Mouse (Mus musculus): ENCODE measurements at regions not wholly inside any gene's neighbourhood (a gene's known extent, or its start where the extent isn't known, plus 50 kb on each side); places are given as distances from the start of the nearest gene placed in this dataset.
A peak's percentile ranks its signal among the peaks of the same experiment; 100 is the strongest.

DNA sequence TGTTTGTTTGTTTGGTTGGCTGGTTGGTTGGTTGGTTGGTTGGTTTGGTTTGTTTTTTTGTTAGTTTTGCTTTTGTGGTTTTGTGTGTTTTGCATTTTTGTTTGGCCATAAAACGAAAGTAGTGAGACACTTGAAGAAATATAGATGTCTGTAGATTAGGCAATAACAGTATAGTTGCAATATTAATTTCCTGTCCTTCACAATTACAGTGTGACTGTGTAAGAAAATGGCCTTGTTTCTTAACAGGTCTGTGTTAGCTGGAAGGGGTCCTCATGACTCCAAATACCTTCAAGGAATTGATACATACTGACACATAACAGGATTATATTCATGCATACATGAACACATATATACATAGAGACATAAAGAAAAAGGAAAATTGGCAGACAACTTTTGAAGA, 334.2 kb downstream of the Bcor start:
- no peak for DNase-seq (ENCODE audit: inconsistent age in 2 of 2, low spot score in 1 of 2)

DNA sequence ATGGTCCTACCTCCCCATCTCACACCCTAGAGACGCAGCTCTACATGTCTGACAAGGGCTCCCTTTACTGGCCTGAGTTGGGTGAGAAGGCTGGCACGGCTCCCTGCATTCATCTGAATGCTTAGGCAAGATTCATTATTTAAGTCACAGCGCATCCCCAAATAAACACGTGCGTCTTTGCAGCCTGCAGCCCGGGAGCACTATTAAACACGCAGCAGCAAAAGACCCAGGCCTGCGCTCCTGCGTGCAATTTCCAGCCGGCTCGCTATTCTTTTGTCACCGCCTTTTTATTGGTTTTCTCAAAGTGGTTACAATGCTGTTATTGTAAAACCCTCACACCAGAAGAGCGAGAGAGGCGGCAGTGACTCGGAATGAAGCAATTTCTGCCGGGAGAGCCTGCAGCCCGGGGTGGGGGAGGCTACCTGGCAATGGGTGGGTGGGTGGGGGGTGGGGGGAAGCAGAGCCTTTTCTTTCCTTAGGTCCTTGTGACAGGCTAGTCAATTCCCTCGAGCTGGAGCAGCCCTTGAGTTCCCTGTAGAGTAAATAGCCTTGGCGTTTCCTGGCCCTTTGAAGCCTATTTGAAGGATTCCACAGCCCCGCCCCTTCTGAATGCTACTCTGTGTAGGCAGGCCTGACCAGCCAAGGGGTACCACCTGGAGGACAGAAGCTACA, 333.3 kb downstream of the Bcor start:
- no peak for DNase-seq (ENCODE audit: inconsistent age in 2 of 2, low spot score in 1 of 2)

DNA sequence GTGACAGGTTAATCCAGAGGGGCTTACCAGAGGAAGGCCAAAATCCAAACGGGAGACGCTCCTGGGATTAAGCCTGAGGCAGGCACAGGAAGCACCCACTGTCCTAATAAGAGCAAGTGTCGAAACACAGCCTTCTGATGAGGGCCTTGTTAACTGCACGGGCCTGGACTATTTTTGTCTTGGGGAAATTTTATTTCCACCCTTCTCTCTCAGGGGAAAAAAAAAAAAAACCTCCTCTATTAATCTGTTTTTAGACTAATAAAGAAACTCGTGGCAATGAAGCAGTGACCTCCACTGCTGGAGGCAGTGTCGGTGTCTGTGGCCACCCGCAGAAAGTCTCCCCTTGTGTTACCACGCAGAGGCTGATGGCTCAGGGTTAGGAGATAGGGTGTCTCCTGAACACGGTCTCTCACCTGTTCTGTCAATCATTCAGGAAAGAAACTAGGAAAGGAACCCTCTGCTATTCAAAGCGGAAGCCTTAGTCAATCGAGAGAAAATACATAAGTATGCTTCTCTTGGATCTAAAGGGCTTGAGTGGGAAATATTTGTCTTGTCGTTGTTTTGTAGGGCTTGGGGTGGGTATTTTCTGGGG, 330.6 kb downstream of the Bcor start:
- DNase-seq (ENCODE audit: inconsistent age in 2 of 2, low spot score in 1 of 2) = no peak

DNA sequence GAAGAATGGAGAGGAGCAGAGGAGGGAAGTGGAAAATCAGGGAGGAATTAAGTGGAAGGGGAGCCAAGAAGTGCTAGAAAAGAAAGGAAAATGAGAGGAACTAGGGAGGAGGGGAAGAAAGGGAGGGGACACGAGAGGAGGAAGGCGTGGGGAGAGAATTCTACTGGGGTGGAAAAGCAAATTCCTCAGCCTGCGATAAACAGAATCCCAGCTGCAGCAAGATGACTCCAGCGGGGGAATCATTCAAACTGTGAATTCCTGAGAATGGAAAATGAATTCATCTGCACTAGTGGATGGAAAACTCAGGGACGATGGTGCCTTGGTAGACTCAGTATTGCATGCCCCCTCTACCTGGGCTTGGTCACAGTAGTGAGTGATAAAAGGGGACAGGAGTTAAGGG, 322.6 kb downstream of the Bcor start:
- no peak for DNase-seq (ENCODE audit: inconsistent age in 2 of 2, low spot score in 1 of 2)

DNA sequence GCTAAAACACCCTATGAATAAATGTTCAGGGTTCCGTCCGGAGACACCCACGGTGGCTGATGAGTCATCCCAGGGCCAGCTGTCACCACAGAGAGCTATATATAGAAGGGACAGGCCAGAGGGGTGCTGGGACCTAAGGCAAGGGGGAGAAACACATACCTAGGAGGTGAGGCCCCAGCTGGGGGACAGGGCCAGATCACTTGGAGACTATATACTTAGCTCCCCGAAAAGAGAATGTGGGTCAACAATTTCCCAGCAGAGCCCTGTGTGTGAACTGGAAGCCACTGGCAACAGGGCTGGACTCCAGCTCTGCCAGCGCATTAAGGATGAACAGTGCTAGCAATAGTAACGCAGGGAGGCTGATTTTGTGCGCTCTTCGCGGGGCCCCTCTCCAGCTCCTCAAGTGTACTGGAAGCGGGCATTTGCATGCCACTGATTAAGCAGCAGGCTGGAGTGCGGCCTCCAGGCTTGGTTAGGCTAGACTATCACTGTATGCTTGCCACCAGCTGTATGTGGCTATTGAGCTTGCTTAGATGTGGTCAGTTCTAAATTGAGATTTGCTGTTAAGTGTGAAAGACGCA, 320.4 kb downstream of the Bcor start:
- DNase-seq (ENCODE audit: inconsistent age in 2 of 2, low spot score in 1 of 2) = peak; percentile 41 to 78

DNA sequence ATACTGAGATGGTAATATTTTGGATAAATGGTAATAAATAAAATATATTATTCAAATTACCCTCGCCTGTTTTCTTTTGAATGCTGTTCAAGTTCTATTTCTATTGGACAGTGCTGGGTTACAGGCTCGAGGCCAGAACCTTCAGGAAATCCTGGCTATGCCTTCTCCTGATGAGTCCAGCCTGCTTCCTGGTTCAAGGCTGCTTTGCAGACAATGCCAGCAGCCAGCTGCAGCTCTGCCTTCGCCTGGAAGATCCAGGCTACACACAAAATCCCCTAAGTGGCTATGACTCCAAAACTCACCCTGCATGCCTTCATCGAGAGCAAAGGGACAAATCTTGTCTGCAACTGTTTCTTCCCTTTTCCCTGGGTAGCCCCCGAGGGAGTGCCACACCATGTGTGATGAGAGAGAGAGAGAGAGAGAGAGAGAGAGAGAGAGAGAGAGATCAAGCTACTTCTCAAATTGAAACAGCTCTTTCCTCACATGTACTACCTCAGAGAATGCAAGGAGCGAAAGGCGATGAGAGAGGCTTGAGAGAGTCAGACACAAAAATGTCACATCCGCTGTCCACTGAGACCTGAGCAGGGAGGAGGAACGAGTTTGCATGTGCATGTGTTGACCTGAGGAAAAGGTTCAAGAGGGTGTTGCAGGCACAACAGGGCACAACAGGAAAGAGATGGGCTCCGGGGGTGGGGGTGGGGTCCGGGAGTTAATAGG, 319.7 kb downstream of the Bcor start:
- DNase-seq (ENCODE audit: inconsistent age in 2 of 2, low spot score in 1 of 2) = peak; percentile 34 to 70

DNA sequence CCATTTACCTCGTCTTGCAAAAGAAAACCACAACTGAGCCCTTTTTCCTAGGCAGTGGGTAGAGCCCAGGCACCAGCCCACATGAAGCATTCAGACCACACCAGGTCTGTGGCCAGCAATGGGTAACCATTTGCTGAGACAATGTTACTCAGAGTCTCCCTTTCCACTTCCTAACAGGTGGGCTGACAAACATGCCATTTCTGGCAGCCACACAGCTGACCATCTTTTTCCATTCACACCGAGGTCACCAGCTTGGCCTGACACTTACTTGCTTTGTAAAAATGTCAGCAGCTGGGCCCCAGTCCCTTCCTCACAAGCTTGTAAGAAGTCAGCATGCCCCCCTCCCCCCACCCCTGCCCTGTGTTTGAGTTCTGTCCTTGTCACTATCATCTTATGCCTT, 314.6 kb downstream of the Bcor start:
- DNase-seq (ENCODE audit: inconsistent age in 2 of 2, low spot score in 1 of 2) = no peak

DNA sequence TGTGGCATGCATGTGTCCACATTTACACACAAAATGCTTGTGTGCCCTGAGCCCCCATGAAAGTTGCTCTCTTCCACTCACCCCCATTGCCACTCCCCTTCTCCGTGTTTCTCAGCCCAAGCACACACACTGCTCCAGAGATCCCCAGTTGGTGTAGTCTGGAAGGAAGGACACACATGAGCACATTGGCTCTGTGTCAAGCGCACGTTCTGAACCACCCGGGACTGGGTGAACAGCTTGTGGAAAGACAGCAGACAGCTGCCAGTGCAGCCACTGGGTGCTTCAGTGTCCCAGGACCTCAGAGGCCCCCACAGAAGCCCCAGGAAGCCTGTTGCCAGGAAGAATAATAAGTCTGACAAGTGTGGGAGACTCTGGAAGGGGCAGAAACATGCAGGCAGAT, 304.2 kb downstream of the Bcor start:
- DNase-seq (ENCODE audit: inconsistent age in 2 of 2, low spot score in 1 of 2) = no peak

DNA sequence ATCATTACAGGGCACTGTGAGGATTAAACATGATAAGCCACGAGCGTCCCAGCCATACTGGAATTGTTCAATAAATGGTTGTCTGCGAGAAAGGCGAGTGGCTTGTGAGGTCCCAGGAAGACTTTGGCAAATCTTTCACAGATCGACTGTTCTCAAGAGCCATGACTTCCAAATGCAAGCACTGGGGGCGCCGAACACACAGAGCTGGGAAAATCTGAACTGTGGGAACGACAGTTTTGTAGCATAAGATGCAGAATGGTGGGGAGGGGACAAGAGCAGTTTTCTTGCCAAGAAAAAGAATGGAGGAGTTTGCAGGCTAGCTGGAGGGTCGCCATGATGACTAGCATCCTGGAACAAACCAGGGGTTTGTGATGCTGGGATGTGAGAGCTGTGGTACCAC, 300.8 kb downstream of the Bcor start:
- DNase-seq (ENCODE audit: inconsistent age in 2 of 2, low spot score in 1 of 2) = no peak

DNA sequence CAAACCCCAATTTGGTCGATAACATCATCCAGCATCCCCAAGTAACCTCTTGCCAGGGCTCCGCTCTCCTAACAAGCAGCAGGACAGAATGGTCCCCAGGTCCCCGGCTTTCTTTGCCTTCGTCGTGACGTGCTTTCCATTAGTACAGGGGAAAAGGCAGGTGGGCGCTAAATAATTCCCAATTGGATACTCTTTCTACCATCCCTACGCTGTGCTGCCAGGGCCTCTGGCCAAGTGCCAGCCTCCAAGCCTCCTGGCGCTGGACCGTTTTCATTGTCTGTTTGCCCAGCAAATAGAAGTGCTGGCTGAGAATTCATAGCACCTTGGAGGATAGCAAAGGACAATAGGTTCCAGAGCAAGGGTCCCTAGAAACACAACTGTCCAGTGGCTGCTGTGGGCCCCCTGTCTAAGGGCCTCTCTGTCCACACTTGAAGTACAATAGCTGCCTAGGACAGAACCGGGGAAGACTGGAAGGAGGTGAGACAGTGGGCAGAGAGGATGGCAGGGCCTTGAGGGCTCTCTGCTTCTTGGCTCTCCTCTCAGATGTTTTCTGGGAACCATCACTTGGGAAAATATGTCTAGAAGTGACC, 298.9 kb downstream of the Bcor start:
- DNase-seq (ENCODE audit: inconsistent age in 2 of 2, low spot score in 1 of 2) = peak in 1 of 2 experiments; percentile 40

DNA sequence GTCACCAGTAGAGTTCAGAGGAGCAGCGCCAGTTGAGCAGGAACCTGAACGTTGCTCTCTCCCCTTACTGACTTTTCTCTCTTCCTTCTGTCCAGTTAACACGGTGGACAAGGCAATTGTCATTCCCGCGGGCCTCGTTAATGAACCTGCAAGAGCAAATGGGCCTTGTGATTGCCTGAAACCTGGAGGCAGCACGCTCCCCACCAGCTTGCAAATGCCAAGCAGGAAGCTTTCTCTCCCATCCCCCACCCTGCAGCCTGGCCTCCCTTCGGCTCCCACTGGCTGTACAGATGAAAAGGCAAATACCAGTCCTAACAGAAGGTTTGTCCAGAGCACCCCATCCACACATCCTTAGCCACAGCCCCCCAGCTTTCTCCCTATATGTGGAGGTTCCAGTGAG, 298.3 kb downstream of the Bcor start:
- no peak for DNase-seq (ENCODE audit: inconsistent age in 2 of 2, low spot score in 1 of 2)

DNA sequence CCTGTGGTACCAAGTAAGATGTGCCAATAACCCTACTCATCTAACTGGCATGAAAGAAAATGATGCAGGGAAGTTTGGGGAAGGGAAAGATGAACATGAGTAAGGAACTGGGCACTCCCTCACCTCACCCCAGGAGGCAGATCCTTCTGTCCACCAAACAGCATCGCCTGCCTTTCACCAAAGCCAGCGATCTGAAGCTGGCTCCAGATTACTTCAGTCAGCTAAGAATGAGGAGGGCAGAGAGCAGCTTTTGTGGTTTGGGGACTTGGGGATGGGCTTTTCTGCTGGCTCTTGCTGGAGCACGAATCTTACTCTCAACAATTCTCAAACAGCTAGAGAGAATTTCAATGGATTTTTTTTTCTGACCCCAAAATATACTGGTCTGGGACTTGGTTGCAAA, 297.0 kb downstream of the Bcor start:
- no peak for DNase-seq (ENCODE audit: inconsistent age in 2 of 2, low spot score in 1 of 2)

DNA sequence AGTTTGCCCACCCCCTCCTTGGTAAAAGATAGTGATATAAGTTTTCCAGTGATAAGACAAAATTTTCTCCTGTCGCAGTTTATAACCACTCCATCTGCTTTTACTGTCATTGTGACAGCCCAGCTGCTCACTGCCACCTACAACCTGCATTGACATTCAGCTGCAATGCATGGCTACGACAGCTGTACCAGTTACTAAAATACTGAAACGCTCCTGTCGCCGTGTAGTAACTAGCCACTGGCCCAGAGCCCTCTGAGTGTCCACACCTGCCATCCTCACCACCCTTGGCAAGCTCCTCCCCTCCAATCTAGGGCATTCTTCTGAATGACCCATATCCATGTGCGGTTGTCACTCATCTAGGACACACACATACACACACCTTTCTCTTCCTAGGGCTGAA, 286.2 kb downstream of the Bcor start:
- no peak for DNase-seq (ENCODE audit: inconsistent age in 2 of 2, low spot score in 1 of 2)

DNA sequence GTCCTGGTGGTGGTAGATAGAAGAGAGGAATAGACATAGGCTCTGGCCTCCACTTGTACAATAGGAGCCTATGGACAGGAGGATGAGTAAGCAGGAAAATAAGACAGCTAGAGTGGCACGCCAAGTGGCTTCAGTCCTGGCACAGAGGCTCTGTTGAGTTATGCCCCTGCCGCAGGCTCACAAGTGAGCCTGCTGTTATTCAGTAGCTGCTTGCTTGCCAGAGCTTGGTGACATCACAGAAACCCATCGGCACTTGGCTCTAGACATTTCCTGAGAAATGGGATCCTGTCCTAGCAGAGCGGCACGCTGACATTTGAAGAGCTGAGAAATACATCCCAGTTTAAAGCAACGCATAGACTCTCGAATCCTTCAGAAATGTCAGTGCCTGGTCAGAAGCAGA, 283.5 kb downstream of the Bcor start:
- DNase-seq (ENCODE audit: inconsistent age in 2 of 2, low spot score in 1 of 2) = no peak

DNA sequence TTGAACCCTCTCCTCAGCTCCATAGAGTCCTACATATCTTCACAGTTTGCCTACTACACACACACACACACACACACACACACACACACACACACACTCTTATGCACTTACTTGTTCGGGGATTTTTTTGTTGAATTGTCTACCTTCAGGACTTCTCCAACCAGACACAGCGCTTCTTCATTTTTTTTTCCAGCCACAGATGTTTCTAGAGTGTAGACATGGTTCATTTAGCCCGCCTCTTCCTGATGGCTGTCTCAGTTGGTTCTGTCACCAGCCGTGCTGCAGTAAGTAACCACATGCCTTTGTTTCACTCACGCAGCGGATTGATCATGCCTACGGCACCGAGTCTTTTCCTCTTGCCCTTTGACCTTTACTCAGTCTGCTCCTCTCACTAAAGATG, 282.1 kb downstream of the Bcor start:
- no peak for DNase-seq (ENCODE audit: inconsistent age in 2 of 2, low spot score in 1 of 2)

DNA sequence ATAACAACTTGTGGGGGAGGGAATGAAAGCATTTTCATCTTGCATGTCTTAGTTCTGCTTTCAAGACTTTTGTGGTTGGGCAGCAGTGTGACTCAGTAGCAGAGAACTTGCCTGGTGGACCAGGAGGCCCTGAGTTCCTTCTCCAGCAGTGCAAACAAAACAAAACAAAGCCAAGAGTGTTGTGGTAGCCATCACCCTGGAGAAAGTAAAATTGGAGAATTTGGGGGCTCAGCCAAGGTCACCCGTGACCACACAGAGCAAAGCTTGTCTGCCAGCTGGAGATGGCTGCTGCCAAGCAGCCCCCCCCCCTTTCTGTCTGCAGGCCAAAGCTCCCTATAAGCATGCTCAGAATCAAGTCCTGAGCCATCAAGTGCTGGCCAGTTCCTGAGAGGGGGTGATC, 279.2 kb downstream of the Bcor start:
- no peak for DNase-seq (ENCODE audit: inconsistent age in 2 of 2, low spot score in 1 of 2)

DNA sequence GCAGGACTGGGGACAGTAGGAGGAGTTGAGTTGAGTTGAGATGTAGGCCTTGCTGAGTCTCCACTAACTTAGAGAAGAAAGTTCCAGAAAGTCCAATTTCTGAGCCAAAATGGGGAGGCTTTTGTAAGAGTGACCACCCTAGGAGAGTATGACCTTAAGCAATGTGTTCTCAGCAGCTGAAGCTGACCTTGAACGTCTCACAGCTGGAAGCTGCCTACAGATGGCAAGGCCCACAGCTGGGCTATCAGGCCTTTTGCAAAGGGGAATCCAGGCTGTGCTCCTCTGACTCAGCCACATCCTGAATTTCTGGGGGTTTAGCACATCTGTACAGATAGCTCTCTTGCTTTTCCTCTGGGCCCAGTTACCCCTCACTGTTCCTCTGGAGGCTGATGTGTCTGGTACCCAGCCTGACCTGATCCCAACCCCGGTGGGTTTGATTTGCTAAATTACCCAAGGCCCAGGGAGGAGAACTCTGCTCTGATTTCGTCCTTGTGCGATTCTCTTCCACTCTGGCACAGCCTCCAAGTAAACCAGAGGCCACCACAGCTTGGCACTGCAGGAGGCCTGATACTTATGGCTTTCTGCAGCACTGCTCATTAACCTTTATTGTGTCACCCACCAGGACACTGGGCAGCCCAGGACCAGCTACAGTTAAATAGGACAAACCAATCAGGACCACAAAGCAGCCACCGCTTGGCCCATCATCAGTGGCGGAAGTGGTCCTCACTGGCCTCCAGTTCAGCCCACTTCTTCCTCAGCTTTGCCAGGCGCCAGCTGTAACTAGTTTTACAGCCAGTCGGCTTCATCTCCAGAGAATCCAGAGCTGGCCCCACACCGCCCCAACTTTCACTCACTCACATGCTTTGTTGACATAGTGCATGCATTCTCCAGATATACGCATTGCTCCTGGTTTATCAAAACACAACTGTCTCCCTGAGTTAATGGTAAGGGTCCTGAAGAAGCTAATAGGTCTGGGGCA, 276.1 kb downstream of the Bcor start:
- DNase-seq (ENCODE audit: inconsistent age in 2 of 2, low spot score in 1 of 2) = no peak

DNA sequence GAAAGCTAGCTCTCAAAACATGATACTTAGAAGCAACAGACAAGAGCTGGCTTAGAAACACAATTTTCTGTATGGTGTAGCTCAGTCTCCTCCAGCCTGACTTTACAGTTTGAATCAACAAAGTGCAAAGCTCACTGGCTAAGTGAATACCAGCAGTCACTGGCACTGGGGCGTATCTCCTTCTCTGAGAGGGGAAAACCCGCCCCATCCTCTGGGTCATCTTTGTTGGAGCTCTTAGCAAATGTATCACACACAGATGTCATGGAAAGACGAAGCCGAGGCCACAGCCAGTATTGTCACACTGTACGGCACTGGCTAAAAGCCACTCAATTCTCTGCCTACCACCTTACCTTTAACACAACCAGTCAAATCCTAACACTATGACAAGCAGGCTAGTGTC, 267.8 kb downstream of the Bcor start:
- DNase-seq (ENCODE audit: inconsistent age in 2 of 2, low spot score in 1 of 2) = no peak

DNA sequence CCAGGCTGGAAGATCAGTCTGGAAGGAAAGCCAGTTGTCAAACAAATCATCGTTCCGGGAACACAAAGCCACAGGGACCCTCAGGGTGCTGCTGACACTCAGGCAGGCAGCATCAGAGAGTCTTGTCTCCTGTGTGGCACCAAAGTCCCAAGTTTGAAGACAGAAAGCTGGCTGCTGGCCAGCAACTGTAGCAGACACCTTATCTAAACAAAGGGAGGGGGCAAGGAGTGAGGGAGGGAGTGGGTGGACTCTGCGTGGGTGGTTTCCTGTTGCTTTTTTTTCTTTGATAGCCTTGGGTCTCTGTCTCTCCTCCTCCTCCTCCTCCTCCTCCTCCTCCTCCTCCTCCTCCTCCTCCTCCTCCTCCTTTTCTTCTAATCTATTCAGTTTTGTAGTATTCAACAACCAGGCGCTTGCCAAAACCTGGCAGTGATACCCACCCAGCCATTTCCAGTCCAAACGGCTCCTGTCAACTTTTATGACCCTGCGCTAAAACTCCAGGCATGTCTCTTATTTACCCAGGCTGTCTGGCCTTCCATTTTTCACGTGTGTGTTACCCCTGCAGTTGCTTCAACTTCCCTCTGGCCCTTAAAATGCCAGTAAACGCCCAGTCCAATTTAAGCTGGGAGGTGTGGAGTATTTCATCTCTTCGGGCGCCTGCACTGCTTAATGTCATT, 266.4 kb downstream of the Bcor start:
- no peak for DNase-seq (ENCODE audit: inconsistent age in 2 of 2, low spot score in 1 of 2)

DNA sequence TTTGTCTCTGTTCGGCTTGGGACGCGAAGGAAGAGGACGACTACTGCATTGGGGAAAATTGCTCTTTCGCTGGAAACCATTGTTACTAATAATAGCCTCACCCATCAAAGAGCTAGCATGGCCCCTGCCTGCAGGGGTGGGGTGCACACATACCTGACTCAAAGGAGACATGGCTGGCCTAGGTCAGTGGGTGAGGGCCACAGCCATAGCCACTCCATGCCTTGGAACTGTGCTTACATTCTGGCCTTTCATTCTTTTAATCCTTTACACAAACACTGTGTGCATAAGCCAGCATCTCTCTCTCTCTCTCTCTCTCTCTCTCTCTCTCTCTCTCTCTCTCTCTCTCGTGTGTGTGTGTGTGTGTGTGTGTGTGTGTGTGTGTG, 265.9 kb downstream of the Bcor start:
- no peak for DNase-seq (ENCODE audit: inconsistent age in 2 of 2, low spot score in 1 of 2)
